ENCODE assay signal across 8 mouse cellular contexts in genomic region chr13:73718225-73718624, GRCm38 (mm10). TPM values are rescaled to one million over a fixed set of nuclear protein-coding genes. Genes with fewer than 3 reads are reported as not detected.
A peak's percentile ranks its signal among the peaks of the same experiment; 100 is the strongest.
DNase-seq lines count a peak whose midpoint lies in the region; ATAC-seq and TF ChIP-seq lines count a peak whose summit lies in the region.

No protein-coding gene starts in this region.

- peaks cover 8% of the 10 kb centered on the region for H3K9me3 ChIP-seq in E14TG2a.4 (ENCODE audit: low read length)
- no peaks in the 10 kb centered on the region for H3K9me3 ChIP-seq in lung, embryonic 14.5 days (ENCODE audit: low read depth, low read length)

- TF ChIP-seq CTCF in E14TG2a.4 (conservative IDR thresholded peaks at IDR 0.05; ENCODE audit: low read length), result peak; percentile 72
- peak; percentile 46 for TF ChIP-seq CTCF in bone marrow, adult 2 months (IDR thresholded peaks at IDR 0.05; ENCODE audit: control insufficient read depth, insufficient read depth, low read length)
- peak; percentile 94 for TF ChIP-seq CTCF in lung, embryonic 14.5 days (IDR thresholded peaks at IDR 0.05; ENCODE audit: low read depth)

- H3K27me3 ChIP-seq in E14TG2a.4 (ENCODE audit: insufficient read depth, low read length), result 0 out of 2 replicates have a peak, but pooled peaks cover 2% of the 10 kb centered on the region
- H3K27me3 ChIP-seq in lung, embryonic 14.5 days (ENCODE audit: insufficient read depth, low read length), result no peaks in the 10 kb centered on the region

- peak; percentile 92 for DNase-seq in heart, postnatal 4 days
- peak; percentile 58 to 94 for DNase-seq in layer of hippocampus, adult 18-20 months (ENCODE audit: low spot score in 2 of 2)
- peak; percentile 97 for DNase-seq in lung, embryonic 14.5 days
- peak; percentile 81 for DNase-seq in ovary, postnatal 14 days (ENCODE audit: low spot score)
- DNase-seq in thymus, postnatal 14 days, result peak; percentile 87

- H3K4me3 ChIP-seq in E14TG2a.4 (replicated peaks; ENCODE audit: low read length), result no peak overlapping the region
- H3K4me3 ChIP-seq in bone marrow, adult 2 months (replicated peaks; ENCODE audit: control insufficient read depth, low read depth, low read length), result no peak overlapping the region
- no peak overlapping the region for H3K4me3 ChIP-seq in lung, embryonic 14.5 days (ENCODE audit: low read depth, low read length)

- no peak for TF ChIP-seq POLR2A in bone marrow, adult 2 months (IDR thresholded peaks at IDR 0.05; ENCODE audit: borderline replicate concordance, control insufficient read depth, low read depth, low read length)

- H3K9ac ChIP-seq in lung, embryonic 14.5 days, result no peak overlapping the region

- ATAC-seq in erythroblast, adult 5-6 weeks (replicated peaks; ENCODE audit: low FRiP score, poor library complexity, severe bottlenecking), result 0 out of 2 replicates have a peak, but pooled peaks have one; percentile 62
- ATAC-seq in lung, embryonic 14.5 days (ENCODE audit: insufficient read depth), result peak; percentile 56; the same call in 1 of the 2 replicates

- H3K27ac ChIP-seq in bone marrow, adult 2 months (ENCODE audit: control insufficient read depth, insufficient read depth, low read depth, low read length, poor library complexity), result no peak overlapping the region
- no peak overlapping the region for H3K27ac ChIP-seq in lung, embryonic 14.5 days (ENCODE audit: low read depth)

- WGBS in bone marrow, adult 2 months, result 7% methylated on average over 2 of the region's 2 CpGs
- WGBS in lung, embryonic 14.5 days, result 1% methylated on average over 2 of the region's 2 CpGs

- no peak overlapping the region for H3K4me2 ChIP-seq in lung, embryonic 14.5 days

- H3K4me1 ChIP-seq in E14TG2a.4 (replicated peaks; ENCODE audit: low read depth, low read length), result peaks cover 10% of the 10 kb centered on the region
- no peaks in the 10 kb centered on the region for H3K4me1 ChIP-seq in bone marrow, adult 2 months (ENCODE audit: control insufficient read depth, insufficient read depth, low read length)
- no peaks in the 10 kb centered on the region for H3K4me1 ChIP-seq in lung, embryonic 14.5 days (ENCODE audit: insufficient read depth)

- H3K36me3 ChIP-seq in E14TG2a.4 (ENCODE audit: insufficient read depth, low read length), result no peaks in the 10 kb centered on the region
- no peaks in the 10 kb centered on the region for H3K36me3 ChIP-seq in lung, embryonic 14.5 days (ENCODE audit: insufficient read depth)

RNA-seq across cellular contexts. Expression of gene Slc6a19, which starts 13.6 kb away (rescaled TPM):
- not detected in 2 replicates for polyA plus RNA-seq in bone marrow, adult 2 months (2011; ENCODE audit: insufficient read depth, insufficient read length, low replicate concordance, missing spikeins)
- total RNA-seq in erythroblast, adult 5-6 weeks (2015; ENCODE audit: low replicate concordance), result not detected in 2 replicates
- not detected in 2 replicates for total RNA-seq in erythroblast, adult 5-6 weeks (2017; ENCODE audit: low replicate concordance)
- total RNA-seq in heart, postnatal 4 days (2021), result not detected
- under 1 TPM in 1 of 2 experiments, not detected in 1; 0.17 TPM for total RNA-seq in layer of hippocampus, adult 18-20 months (2021)
- polyA plus RNA-seq in lung, embryonic 14.5 days (2014; fragmentation: Nextera tagmentation; extraction: Ambion mirVana), result 0.08 TPM in 1 of 2 replicates, not detected in the other

RNA-seq across cellular contexts. Expression of gene Slc12a7, which starts 14.7 kb away (rescaled TPM):
- 7.3 and 15.4 TPM in 2 replicates for polyA plus RNA-seq in bone marrow, adult 2 months (2011; ENCODE audit: insufficient read depth, insufficient read length, low replicate concordance, missing spikeins)
- 0.58 and 8.4 TPM in 2 replicates for total RNA-seq in erythroblast, adult 5-6 weeks (2015; ENCODE audit: low replicate concordance)
- 0.43 and 0.56 TPM in 2 replicates for total RNA-seq in erythroblast, adult 5-6 weeks (2017; ENCODE audit: low replicate concordance)
- total RNA-seq in heart, postnatal 4 days (2021), result 100 to 1,000 TPM; 145 to 150 TPM
- 1 to 10 TPM; 2.9 to 5.1 TPM for total RNA-seq in layer of hippocampus, adult 18-20 months (2021)
- polyA plus RNA-seq in lung, embryonic 14.5 days (2014; fragmentation: Nextera tagmentation; extraction: Ambion mirVana), result 17.9 and 19.7 TPM in 2 replicates

RNA-seq across cellular contexts. Expression of gene Slc6a18, which starts 40.4 kb away (rescaled TPM):
- 0.75 TPM in 1 of 2 replicates, not detected in the other for polyA plus RNA-seq in bone marrow, adult 2 months (2011; ENCODE audit: insufficient read depth, insufficient read length, low replicate concordance, missing spikeins)
- not detected in 2 replicates for total RNA-seq in erythroblast, adult 5-6 weeks (2015; ENCODE audit: low replicate concordance)
- total RNA-seq in erythroblast, adult 5-6 weeks (2017; ENCODE audit: low replicate concordance), result not detected in 2 replicates
- not detected for total RNA-seq in heart, postnatal 4 days (2021)
- total RNA-seq in layer of hippocampus, adult 18-20 months (2021), result not detected
- not detected in 2 replicates for polyA plus RNA-seq in lung, embryonic 14.5 days (2014; fragmentation: Nextera tagmentation; extraction: Ambion mirVana)

Comparison
In these comparisons a context has a peak if more than half of its experiments do, and no peak if none do; other contexts are left out.
1. RNA of gene Slc12a7, which starts 14.7 kb away (total RNA-seq): 145 to 150 TPM in heart, postnatal 4 days; 2.9 to 5.1 TPM in layer of hippocampus, adult 18-20 months and 0.43 to 8.4 TPM in erythroblast, adult 5-6 weeks; every median in the first group is over 10 times any median in the second.
2. Peak in every context shown above with its lines, with median percentiles within 50 percentile points of each other: CTCF ChIP-seq and DNase-seq.